Comparison of ENCODE assay signal across 8 mouse cellular contexts in genomic region chr17:57059486-57059977, GRCm38 (mm10). TPM values are rescaled to one million over a fixed set of nuclear protein-coding genes. Genes with fewer than 3 reads are reported as not detected.
DNase-seq lines count a peak whose midpoint lies in the region; ATAC-seq and TF ChIP-seq lines count a peak whose summit lies in the region.

Slc25a23 (minus strand) TSS chr17:57059863.

- H3K27ac ChIP-seq in embryonic facial prominence, embryonic 15.5 days (replicated peaks): peak within 1 kb of the TSS; percentile 48
- peak within 1 kb of the TSS; percentile 50; the same call in 1 of the 2 replicates for H3K27ac ChIP-seq in heart, embryonic 11.5 days (ENCODE audit: low read depth, low read length)
- H3K27ac ChIP-seq in kidney, postnatal 0 days: peak within 1 kb of the TSS; percentile 76
- peak within 1 kb of the TSS; percentile 74 for H3K27ac ChIP-seq in stomach, postnatal 0 days (replicated peaks)

- DNase-seq in 416B (ENCODE audit: low read depth) (peak; percentile 80), liver (peak; percentile 74)
- peak; percentile 75 to 83 for DNase-seq in adrenal gland, postnatal 36 days
- DNase-seq in kidney, postnatal 0 days (ENCODE audit: low spot score): peak; percentile 84
- DNase-seq in natural killer cell, adult 2 months (ENCODE audit: low spot score in 2 of 2): peak; percentile 25 to 47
- peak; percentile 78 for DNase-seq in stomach, postnatal 0 days (ENCODE audit: low spot score)

- H3K27me3 ChIP-seq in embryonic facial prominence, embryonic 15.5 days: peaks cover 31% of the 10 kb centered on the region
- peaks cover 37% of the 10 kb centered on the region for H3K27me3 ChIP-seq in heart, embryonic 11.5 days (ENCODE audit: control insufficient read depth, insufficient read depth, low read length)
- H3K27me3 ChIP-seq in kidney, postnatal 0 days (ENCODE audit: insufficient read depth, low read length): peaks cover 8% of the 10 kb centered on the region
- H3K27me3 ChIP-seq in stomach, postnatal 0 days (ENCODE audit: control insufficient read depth, insufficient read depth, low read length): no peaks in the 10 kb centered on the region

- peak within 1 kb of the TSS; percentile 88 for H3K4me2 ChIP-seq in embryonic facial prominence, embryonic 15.5 days (replicated peaks)
- peak within 1 kb of the TSS; percentile 91 for H3K4me2 ChIP-seq in heart, embryonic 11.5 days
- H3K4me2 ChIP-seq in kidney, postnatal 0 days (ENCODE audit: low read length): peak within 1 kb of the TSS; percentile 96
- peak within 1 kb of the TSS; percentile 91 for H3K4me2 ChIP-seq in stomach, postnatal 0 days (replicated peaks; ENCODE audit: low read depth)

- under 1% methylated on average over 43 of the region's 45 CpGs for WGBS in embryonic facial prominence, embryonic 15.5 days
- 1% methylated on average over 35 of the region's 45 CpGs for WGBS in heart, embryonic 11.5 days (ENCODE audit: insufficient replicate concordance)
- under 1% methylated on average over 41 of the region's 45 CpGs for WGBS in kidney, postnatal 0 days
- under 1% methylated on average over 41 of the region's 45 CpGs for WGBS in stomach, postnatal 0 days

- H3K9ac ChIP-seq in embryonic facial prominence, embryonic 15.5 days: peak within 1 kb of the TSS; percentile 48
- H3K9ac ChIP-seq in heart, embryonic 11.5 days (ENCODE audit: low read depth, low read length): peak within 1 kb of the TSS; percentile 86
- H3K9ac ChIP-seq in kidney, postnatal 0 days (ENCODE audit: low read depth, low read length): peak within 1 kb of the TSS; percentile 86
- H3K9ac ChIP-seq in stomach, postnatal 0 days (ENCODE audit: low read length): peak within 1 kb of the TSS; percentile 74

- TF ChIP-seq EP300 in stomach, postnatal 0 days (optimal IDR thresholded peaks at IDR 0.05): no peak

- no peak for TF ChIP-seq CTCF in kidney, postnatal 0 days (IDR thresholded peaks at IDR 0.05; ENCODE audit: low read depth)
- TF ChIP-seq CTCF in stomach, postnatal 0 days (IDR thresholded peaks at IDR 0.05; ENCODE audit: low read depth): no peak

- peak within 1 kb of the TSS; percentile 79 for H3K4me3 ChIP-seq in embryonic facial prominence, embryonic 15.5 days (replicated peaks)
- peak within 1 kb of the TSS; percentile 81 for H3K4me3 ChIP-seq in heart, embryonic 11.5 days (ENCODE audit: low read depth, low read length)
- peak within 1 kb of the TSS; percentile 87 for H3K4me3 ChIP-seq in kidney, postnatal 0 days (replicated peaks; ENCODE audit: low read depth, low read length)
- peak within 1 kb of the TSS; percentile 67 for H3K4me3 ChIP-seq in stomach, postnatal 0 days (ENCODE audit: low read depth, low read length)

- peak; percentile 78 for ATAC-seq in embryonic facial prominence, embryonic 15.5 days (ENCODE audit: insufficient number of reproducible peaks, low FRiP score, low TSS enrichment, low read depth)
- ATAC-seq in heart, embryonic 11.5 days (replicated peaks; ENCODE audit: insufficient number of reproducible peaks, low FRiP score, low TSS enrichment): peak; percentile 62
- peak; percentile 30; the same call in 1 of the 2 replicates for ATAC-seq in kidney, postnatal 0 days (replicated peaks; ENCODE audit: low FRiP score, low read depth)
- ATAC-seq in stomach, postnatal 0 days (ENCODE audit: low FRiP score, low TSS enrichment): peak; percentile 14; the same call in 1 of the 2 replicates

- no peaks in the 10 kb centered on the region for H3K36me3 ChIP-seq in embryonic facial prominence, embryonic 15.5 days
- no peaks in the 10 kb centered on the region for H3K36me3 ChIP-seq in heart, embryonic 11.5 days (ENCODE audit: control insufficient read depth, insufficient read depth, low read length)
- no peaks in the 10 kb centered on the region for H3K36me3 ChIP-seq in kidney, postnatal 0 days (ENCODE audit: insufficient read depth, low read length)
- H3K36me3 ChIP-seq in stomach, postnatal 0 days (ENCODE audit: control insufficient read depth, insufficient read depth, low read length): no peaks in the 10 kb centered on the region

- peaks cover 22% of the 10 kb centered on the region for H3K4me1 ChIP-seq in embryonic facial prominence, embryonic 15.5 days
- peaks cover 17% of the 10 kb centered on the region for H3K4me1 ChIP-seq in heart, embryonic 11.5 days (ENCODE audit: control insufficient read depth, insufficient read depth, low read length)
- H3K4me1 ChIP-seq in kidney, postnatal 0 days (replicated peaks; ENCODE audit: insufficient read depth, low read length): peaks cover 9% of the 10 kb centered on the region; the same call in 1 of the 2 replicates
- H3K4me1 ChIP-seq in stomach, postnatal 0 days (replicated peaks; ENCODE audit: control insufficient read depth, insufficient read depth): no peaks in the 10 kb centered on the region

- no peaks in the 10 kb centered on the region for H3K9me3 ChIP-seq in embryonic facial prominence, embryonic 15.5 days (replicated peaks)
- H3K9me3 ChIP-seq in heart, embryonic 11.5 days (replicated peaks; ENCODE audit: control insufficient read depth, low read length): no peaks in the 10 kb centered on the region
- no peaks in the 10 kb centered on the region for H3K9me3 ChIP-seq in kidney, postnatal 0 days (replicated peaks; ENCODE audit: low read length)
- H3K9me3 ChIP-seq in stomach, postnatal 0 days (ENCODE audit: control insufficient read depth, low read length): no peaks in the 10 kb centered on the region

RNA-seq across cellular contexts. Expression of gene Slc25a23, which starts in this region (rescaled TPM):
- 10 to 100 TPM; 76.6 to 80.3 TPM for total RNA-seq in adrenal gland, postnatal 36 days (2021)
- polyA plus RNA-seq in embryonic facial prominence, embryonic 15.5 days (2015; fragmentation: Nextera tagmentation; extraction: Ambion mirVana): 6.7 and 8.2 TPM in 2 replicates
- polyA plus RNA-seq in heart, embryonic 11.5 days (2014; fragmentation: Nextera tagmentation; extraction: Ambion mirVana): 11.6 and 13.3 TPM in 2 replicates
- 10.2 and 10.7 TPM in 2 replicates for polyA plus RNA-seq in kidney, postnatal 0 days (2015; fragmentation: Nextera tagmentation; extraction: Ambion mirVana)
- polyA plus RNA-seq in stomach, postnatal 0 days (2015; fragmentation: Nextera tagmentation; extraction: Ambion mirVana): 3.1 and 4.2 TPM in 2 replicates

Comparison
In these comparisons a context has a peak if more than half of its experiments do, and no peak if none do; other contexts are left out.
1. Peak in every context shown above with its lines: DNase-seq, ATAC-seq, H3K4me3 ChIP-seq and H3K27ac ChIP-seq.
2. ATAC-seq: peak in every context shown above with its lines; median percentile 78 in embryonic facial prominence, embryonic 15.5 days; 62 in heart, embryonic 11.5 days; 30 in kidney, postnatal 0 days; 14 in stomach, postnatal 0 days.